Mouse (Mus musculus) CD4-positive, CD25-positive, alpha-beta regulatory T cell, adult 4 months (primary cell): Measurements from ENCODE around the gene Plek. TPM values are rescaled to one million over a fixed set of nuclear protein-coding genes. Genes with fewer than 3 reads are reported as not detected.

Experiments used
- ATAC-seq: one replicate; pipeline ENCODE4 v1.8.0; 2017
- polyA plus RNA-seq, 2 experiments: library from polyadenylated mRNA; unstranded; fragments of 100-300 nt; shearing (Covaris generic); gene quantifications; one replicate each; pipeline ENCODE4 v1.2.1; 2017

Gene Plek
- polyA plus RNA-seq, 2 experiments from 2014 or later = 3.9 to 6.3 TPM

DNA sequence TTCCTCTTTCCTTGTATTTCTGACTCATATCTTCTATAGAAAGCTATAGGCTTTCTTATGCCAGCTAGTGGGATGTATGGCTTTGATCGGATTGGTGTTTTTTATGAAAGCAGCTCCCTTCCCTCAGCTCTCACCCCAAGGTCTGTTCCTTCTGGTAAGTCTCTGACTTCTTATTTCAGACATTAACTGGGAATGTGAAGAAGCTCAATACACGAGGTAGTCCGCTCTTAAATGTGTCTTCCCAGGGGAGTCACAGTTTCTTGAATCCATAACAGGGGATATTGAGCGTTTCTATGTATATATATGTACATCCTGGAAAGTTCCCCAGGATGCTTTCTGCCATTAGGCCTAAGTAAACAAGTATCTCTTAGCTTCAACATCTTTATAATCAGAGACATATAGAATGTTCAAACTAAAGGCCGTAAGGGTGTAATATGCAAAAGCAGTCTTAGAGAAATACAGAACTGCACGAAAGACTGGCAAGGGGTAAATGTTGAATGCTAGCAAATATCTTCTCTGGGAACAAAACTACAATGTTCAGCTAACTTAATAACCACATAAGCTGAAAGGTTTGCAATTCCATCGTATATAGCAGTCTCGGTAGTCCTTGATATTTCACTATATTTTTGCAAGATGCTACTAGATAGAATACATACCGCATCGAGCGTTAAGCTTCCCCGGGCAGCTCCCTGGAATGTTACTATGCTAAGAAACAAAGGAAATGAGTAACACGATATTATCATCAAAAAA lies 101.8 kb downstream of the Plek start:
- no peak for ATAC-seq

DNA sequence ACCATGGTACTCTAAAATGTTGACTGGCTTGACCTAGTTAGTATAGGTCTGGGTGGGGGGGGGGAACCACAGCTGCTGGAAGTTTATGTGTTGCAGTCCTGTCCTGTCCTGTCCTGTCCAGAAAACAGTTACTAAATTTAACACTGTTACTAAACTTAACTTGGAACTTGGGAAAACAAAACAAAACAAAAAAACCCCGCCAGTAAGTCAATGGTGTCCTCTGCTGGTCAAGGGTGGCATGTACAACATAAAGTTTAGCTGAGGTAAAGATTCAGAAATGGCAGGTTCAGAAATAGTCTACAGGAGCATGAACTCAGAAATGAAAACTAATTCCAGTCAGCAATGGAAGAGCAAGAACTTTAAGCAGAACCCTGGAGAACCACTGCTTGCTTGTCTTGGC lies 103.4 kb downstream of the Plek start:
- ATAC-seq = no peak

DNA sequence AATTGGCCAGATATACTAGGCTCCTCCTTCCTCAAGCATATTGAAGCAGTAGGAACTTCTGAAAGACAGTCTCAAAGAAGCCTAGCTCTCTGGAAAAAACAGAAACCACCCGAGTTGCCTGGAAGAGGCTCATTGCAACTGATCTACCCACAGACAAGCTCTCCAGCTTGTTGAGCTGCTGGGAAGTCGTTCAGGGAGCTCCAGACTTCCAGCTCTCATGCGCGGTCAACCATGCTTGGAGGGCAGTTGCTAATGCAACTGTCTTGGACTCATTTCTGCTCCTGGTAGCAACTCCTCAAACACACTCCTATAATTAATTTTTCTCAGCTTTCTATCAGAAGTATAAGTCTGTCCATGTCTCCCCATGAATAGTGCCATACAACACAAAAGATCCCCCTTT lies 109.2 kb downstream of the Plek start:
- ATAC-seq = no peak

DNA sequence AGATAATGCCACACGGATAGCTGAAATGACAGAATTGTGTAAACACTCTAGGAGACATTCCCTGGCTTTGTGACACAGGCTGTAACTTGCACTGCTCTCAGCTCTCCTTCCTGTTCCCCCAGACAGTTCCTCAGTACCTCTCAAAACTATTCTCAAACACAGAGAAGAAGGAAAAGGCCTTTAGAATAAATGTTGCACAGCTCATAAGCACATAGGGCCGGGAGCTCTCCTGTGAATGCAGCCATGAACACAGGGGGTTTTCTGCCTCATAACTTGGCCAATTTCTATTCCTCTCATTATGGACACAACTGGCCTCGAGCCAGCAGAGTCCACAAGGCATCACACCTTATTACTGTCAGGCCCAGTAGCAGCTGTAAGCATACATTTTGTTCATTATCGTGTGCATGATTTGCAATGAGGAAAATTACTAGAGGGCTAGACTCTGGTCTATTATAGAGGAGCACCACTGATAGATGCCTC lies 110.2 kb downstream of the Plek start:
- ATAC-seq = no peak

DNA sequence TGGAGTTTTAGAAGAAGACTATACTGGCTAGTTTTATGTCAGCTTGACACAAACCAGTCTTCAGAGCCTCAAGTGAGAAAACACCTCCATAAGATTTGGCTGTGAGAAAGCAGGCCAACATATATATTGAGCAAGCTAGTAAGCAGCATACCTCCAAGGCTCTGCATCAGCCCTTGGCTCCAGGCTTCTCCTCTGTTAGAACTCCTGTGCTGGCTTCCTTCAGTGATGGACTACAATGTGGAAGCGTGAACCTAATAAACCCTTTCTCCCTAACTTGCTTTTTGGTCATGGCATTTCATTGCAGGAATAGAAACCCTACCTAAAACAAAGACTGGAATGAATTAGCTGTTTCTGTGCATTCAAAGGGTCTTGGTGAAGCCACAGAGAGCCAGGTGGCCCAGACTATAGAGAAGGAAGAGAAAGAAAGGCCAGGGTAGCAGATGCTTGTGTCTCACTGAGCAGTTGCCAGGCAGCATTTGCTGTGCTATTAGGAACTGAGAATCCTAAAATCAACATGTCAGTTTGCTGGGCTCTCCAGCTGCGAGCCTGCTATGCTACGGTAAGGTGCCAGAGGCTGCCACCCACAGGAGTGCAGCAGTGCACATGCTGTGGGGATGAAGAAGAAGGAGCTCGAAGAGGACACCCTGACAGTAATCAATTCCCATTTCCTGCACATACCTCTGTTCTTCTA lies 110.9 kb downstream of the Plek start:
- ATAC-seq = no peak

DNA sequence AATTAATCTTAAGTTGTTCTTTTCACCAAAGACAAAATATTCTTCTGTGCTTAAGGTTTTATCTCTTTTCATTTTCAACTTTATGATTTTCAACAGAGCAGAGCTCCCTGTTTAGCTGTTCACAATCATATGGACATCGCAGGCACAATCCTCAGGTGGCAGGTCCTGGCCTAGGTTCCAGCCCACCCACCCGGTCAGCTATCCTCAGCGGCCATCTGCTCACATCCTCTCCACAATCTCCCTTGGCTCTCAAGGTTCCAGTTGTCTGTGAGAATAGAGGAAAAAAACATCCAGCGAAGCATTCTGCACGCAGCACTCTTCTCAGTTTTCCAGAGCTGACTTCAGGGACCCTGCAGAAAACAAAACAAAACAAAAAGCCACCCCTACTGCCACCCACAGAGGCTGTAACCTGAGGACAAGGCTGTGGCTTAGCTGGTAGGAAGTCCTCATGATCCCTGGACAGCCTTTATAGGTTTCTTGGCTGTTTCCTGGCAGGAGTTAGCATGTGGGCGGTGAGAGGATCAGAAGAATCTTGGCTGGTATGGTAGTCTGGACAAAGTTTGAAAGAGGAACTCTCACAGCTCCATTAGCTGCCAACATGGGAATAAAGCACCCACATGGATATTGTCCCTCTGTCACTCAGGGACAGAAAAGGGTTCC lies 116.5 kb downstream of the Plek start:
- no peak for ATAC-seq

DNA sequence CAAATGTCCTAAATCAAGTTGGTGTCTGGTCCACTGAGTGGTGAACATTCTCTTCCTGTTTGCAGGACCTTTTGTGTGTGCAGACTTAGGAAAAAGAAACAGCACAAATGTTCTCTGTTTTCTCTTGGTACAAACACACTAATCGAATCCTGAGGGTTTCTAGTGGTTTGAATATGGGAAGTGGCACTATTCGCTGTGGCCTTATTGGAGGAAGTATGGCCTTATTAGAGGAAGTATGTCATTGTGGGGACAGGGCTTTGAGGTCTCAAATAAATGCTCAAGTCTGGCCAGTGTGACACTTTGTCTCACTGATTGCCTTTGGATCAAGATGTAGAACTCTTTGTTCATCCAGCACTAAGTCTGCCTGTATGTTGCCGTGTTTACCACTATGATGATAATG lies 120.0 kb downstream of the Plek start:
- ATAC-seq = no peak

Other genes with a start within 250 kb of the Plek start
- gene Fbxo48, start 101.0 kb downstream of the Plek start, polyA plus RNA-seq = under 1 TPM in 1 of 2 experiments, not detected in 1; 0.38 TPM
- gene Cnrip1, start 795 bp downstream of the Plek start, polyA plus RNA-seq = 1 to 10 TPM; 5.3 to 7.4 TPM
- gene Ppp3r1, start 106.9 kb upstream of the Plek start, polyA plus RNA-seq = 10 to 100 TPM; 13.9 to 18.9 TPM
- gene Wdr92, start 129.7 kb upstream of the Plek start, polyA plus RNA-seq = 10 to 100 TPM; 24.7 to 29.2 TPM
- gene Pno1, start 159.2 kb upstream of the Plek start, polyA plus RNA-seq = 10 to 100 TPM; 24.1 to 28.6 TPM
- 10 to 100 TPM; 82.5 to 91.2 TPM for gene C1d, start 205.2 kb upstream of the Plek start, polyA plus RNA-seq